ENCODE assay signal across 8 mouse cellular contexts in the genomic region with DNA sequence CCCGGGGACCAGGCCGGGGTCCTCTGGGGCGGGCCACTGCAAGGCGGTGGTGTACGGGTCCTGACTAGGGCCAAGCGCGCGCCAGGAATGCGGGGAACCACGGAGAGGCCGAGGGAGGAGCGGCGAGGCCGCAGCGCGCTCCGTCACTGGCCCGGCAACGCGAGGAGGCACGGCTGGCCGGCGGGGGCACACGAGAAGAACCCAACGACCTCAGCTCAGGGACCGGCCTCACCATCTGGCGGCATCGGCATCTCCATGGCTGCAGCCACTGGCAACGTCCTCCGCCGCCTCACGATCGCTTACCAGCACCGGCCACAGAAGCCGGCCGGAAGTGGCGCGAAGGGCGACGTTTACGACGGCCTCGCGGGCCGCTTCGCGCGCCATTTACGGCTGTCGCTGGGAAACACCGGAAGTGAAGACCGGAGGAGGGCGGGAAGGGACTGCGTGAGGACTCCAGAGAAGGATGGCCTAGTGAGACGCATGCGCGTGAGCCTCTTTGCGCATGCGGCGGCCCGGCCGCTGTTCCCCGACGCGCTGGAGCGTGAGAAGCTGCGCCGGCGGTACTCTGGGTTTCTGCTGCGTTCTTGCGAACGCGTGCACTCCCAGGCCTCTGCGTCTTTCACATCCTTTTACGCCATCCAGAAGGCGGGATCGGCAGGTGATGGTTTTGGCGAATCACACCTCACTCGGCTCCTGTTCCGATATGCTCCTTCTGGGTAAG. TPM values are rescaled to one million over a fixed set of nuclear protein-coding genes. Genes with fewer than 3 reads are reported as not detected.
DNase-seq lines count a peak whose midpoint lies in the region; ATAC-seq and TF ChIP-seq lines count a peak whose summit lies in the region.

Gene Cherp (minus strand): TSS at position 401 of the 721 bp plus-strand sequence.

- H3K4me2 ChIP-seq in forebrain, embryonic 12.5 days: peak within 1 kb of the TSS; percentile 85
- peak within 1 kb of the TSS; percentile 96 for H3K4me2 ChIP-seq in heart, postnatal 0 days (ENCODE audit: low read depth, low read length)
- H3K4me2 ChIP-seq in liver, embryonic 16.5 days (ENCODE audit: low read depth, low read length): peak within 1 kb of the TSS; percentile 98
- peak within 1 kb of the TSS; percentile 100 for H3K4me2 ChIP-seq in neural tube, embryonic 13.5 days

- H3K9me3 ChIP-seq in E14TG2a.4 (ENCODE audit: low read length): no peaks in the 10 kb centered on the region
- no peaks in the 10 kb centered on the region for H3K9me3 ChIP-seq in forebrain, embryonic 12.5 days
- no peaks in the 10 kb centered on the region; the same call in 1 of the 2 replicates for H3K9me3 ChIP-seq in heart, postnatal 0 days (replicated peaks; ENCODE audit: control insufficient read depth, low read length)
- H3K9me3 ChIP-seq in liver, embryonic 16.5 days (replicated peaks; ENCODE audit: control insufficient read depth, low read length): no peaks in the 10 kb centered on the region
- no peaks in the 10 kb centered on the region for H3K9me3 ChIP-seq in neural tube, embryonic 13.5 days

- H3K4me3 ChIP-seq in E14TG2a.4 (replicated peaks; ENCODE audit: low read length): peak within 1 kb of the TSS; percentile 99
- peak within 1 kb of the TSS; percentile 94 for H3K4me3 ChIP-seq in forebrain, embryonic 12.5 days (replicated peaks)
- H3K4me3 ChIP-seq in heart, postnatal 0 days (ENCODE audit: low read depth, low read length): peak within 1 kb of the TSS; percentile 79
- peak within 1 kb of the TSS; percentile 96 for H3K4me3 ChIP-seq in liver, embryonic 16.5 days (ENCODE audit: low read depth, low read length)
- H3K4me3 ChIP-seq in neural tube, embryonic 13.5 days: peak within 1 kb of the TSS; percentile 91
- peak within 1 kb of the TSS; percentile 90 for H3K4me3 ChIP-seq in testis, adult 2 months (ENCODE audit: control insufficient read depth, low read depth, low read length)

- no peaks in the 10 kb centered on the region for H3K27me3 ChIP-seq in E14TG2a.4 (ENCODE audit: insufficient read depth, low read length)
- H3K27me3 ChIP-seq in forebrain, embryonic 12.5 days: no peaks in the 10 kb centered on the region
- H3K27me3 ChIP-seq in heart, postnatal 0 days (ENCODE audit: control insufficient read depth, insufficient read depth, low read length): no peaks in the 10 kb centered on the region
- no peaks in the 10 kb centered on the region for H3K27me3 ChIP-seq in liver, embryonic 16.5 days (ENCODE audit: control insufficient read depth, insufficient read depth, low read depth, low read length)
- no peaks in the 10 kb centered on the region for H3K27me3 ChIP-seq in neural tube, embryonic 13.5 days
- no peaks in the 10 kb centered on the region for H3K27me3 ChIP-seq in testis, adult 2 months (ENCODE audit: control insufficient read depth, insufficient read depth, low read length)

- TF ChIP-seq POLR2A in testis, adult 2 months (IDR thresholded peaks at IDR 0.05; ENCODE audit: control insufficient read depth, low read depth, low read length): peak; percentile 94

- no peak for TF ChIP-seq EP300 in heart, postnatal 0 days (IDR thresholded peaks at IDR 0.05; ENCODE audit: low read depth)

- peak within 1 kb of the TSS; percentile 85 for H3K9ac ChIP-seq in forebrain, embryonic 12.5 days
- peak within 1 kb of the TSS; percentile 61 for H3K9ac ChIP-seq in heart, postnatal 0 days (replicated peaks; ENCODE audit: low read depth, low read length)
- peak within 1 kb of the TSS; percentile 89 for H3K9ac ChIP-seq in liver, embryonic 16.5 days (ENCODE audit: low read depth, low read length)
- H3K9ac ChIP-seq in neural tube, embryonic 13.5 days: peak within 1 kb of the TSS; percentile 92

- no peak for TF ChIP-seq CTCF in E14TG2a.4 (conservative IDR thresholded peaks at IDR 0.05; ENCODE audit: low read length)
- TF ChIP-seq CTCF in heart, postnatal 0 days (IDR thresholded peaks at IDR 0.05; ENCODE audit: low read depth): no peak
- TF ChIP-seq CTCF in testis, adult 2 months (IDR thresholded peaks at IDR 0.05; ENCODE audit: control insufficient read depth, insufficient read depth, insufficient replicate concordance, low read depth, low read length): no peak

- H3K4me1 ChIP-seq in E14TG2a.4 (replicated peaks; ENCODE audit: low read depth, low read length): peaks cover 58% of the 10 kb centered on the region
- H3K4me1 ChIP-seq in forebrain, embryonic 12.5 days: peaks cover 21% of the 10 kb centered on the region
- H3K4me1 ChIP-seq in heart, postnatal 0 days (ENCODE audit: control insufficient read depth, insufficient read depth): peaks cover 16% of the 10 kb centered on the region
- H3K4me1 ChIP-seq in liver, embryonic 16.5 days (ENCODE audit: control insufficient read depth, low read depth, low read length): peaks cover 26% of the 10 kb centered on the region
- H3K4me1 ChIP-seq in neural tube, embryonic 13.5 days (replicated peaks): peaks cover 30% of the 10 kb centered on the region
- peaks cover 5% of the 10 kb centered on the region for H3K4me1 ChIP-seq in testis, adult 2 months (ENCODE audit: control insufficient read depth, insufficient read depth, low read length)

- ATAC-seq in forebrain, embryonic 12.5 days (ENCODE audit: low FRiP score): peak; percentile 97
- peak; percentile 97 for ATAC-seq in heart, postnatal 0 days (ENCODE audit: insufficient read depth, low read depth)
- peak; percentile 96 for ATAC-seq in liver, embryonic 16.5 days (ENCODE audit: low read depth)
- ATAC-seq in neural tube, embryonic 13.5 days (ENCODE audit: low read depth): peak; percentile 98

- DNase-seq in c-Kit-positive CD71-positive TER-119-positive erythroid progenitor cells, embryonic 14.5 days (ENCODE audit: low spot score): peak; percentile 97
- DNase-seq in heart, postnatal 0 days (ENCODE audit: low spot score): peak; percentile 99
- peak; percentile 95 to 98 for DNase-seq in kidney, postnatal 4 days

- H3K36me3 ChIP-seq in E14TG2a.4 (ENCODE audit: insufficient read depth, low read length): peaks cover 62% of the 10 kb centered on the region
- peaks cover 32% of the 10 kb centered on the region for H3K36me3 ChIP-seq in forebrain, embryonic 12.5 days (replicated peaks)
- peaks cover 32% of the 10 kb centered on the region for H3K36me3 ChIP-seq in heart, postnatal 0 days (replicated peaks; ENCODE audit: control insufficient read depth, insufficient read depth, low read length)
- peaks cover 20% of the 10 kb centered on the region for H3K36me3 ChIP-seq in liver, embryonic 16.5 days (ENCODE audit: control insufficient read depth, insufficient read depth)
- peaks cover 32% of the 10 kb centered on the region for H3K36me3 ChIP-seq in neural tube, embryonic 13.5 days
- H3K36me3 ChIP-seq in testis, adult 2 months (ENCODE audit: control insufficient read depth, insufficient read depth, low read length): peaks cover 2% of the 10 kb centered on the region; the same call in 1 of the 2 replicates

- peak within 1 kb of the TSS; percentile 89 for H3K27ac ChIP-seq in forebrain, embryonic 12.5 days
- H3K27ac ChIP-seq in heart, postnatal 0 days (ENCODE audit: low read depth): peak within 1 kb of the TSS; percentile 82
- peak within 1 kb of the TSS; percentile 88 for H3K27ac ChIP-seq in liver, embryonic 16.5 days (ENCODE audit: low read length)
- H3K27ac ChIP-seq in neural tube, embryonic 13.5 days (replicated peaks): peak within 1 kb of the TSS; percentile 91
- H3K27ac ChIP-seq in testis, adult 2 months (ENCODE audit: control insufficient read depth, insufficient read depth, low read depth, low read length): peak within 1 kb of the TSS; percentile 85

- WGBS in forebrain, embryonic 12.5 days: under 1% methylated on average over 80 of the region's 80 CpGs
- under 1% methylated on average over 78 of the region's 80 CpGs for WGBS in heart, postnatal 0 days
- WGBS in liver, embryonic 16.5 days (ENCODE audit: insufficient replicate concordance): under 1% methylated on average over 80 of the region's 80 CpGs
- WGBS in neural tube, embryonic 13.5 days: under 1% methylated on average over 80 of the region's 80 CpGs

RNA-seq across cellular contexts. Expression of gene Cherp, which starts in this region (rescaled TPM):
- 77.3 and 84.0 TPM in 2 replicates for polyA plus RNA-seq in forebrain, embryonic 12.5 days (2016; fragmentation: Nextera tagmentation; extraction: Ambion mirVana)
- total RNA-seq in heart, postnatal 0 days (2014; rRNA removed; ENCODE audit: low replicate concordance): 17.0 and 26.4 TPM in 2 replicates
- polyA plus RNA-seq in heart, postnatal 0 days (2015; fragmentation: Nextera tagmentation; extraction: Ambion mirVana): 15.8 and 16.0 TPM in 2 replicates
- 16.2 and 23.1 TPM in 2 replicates for polyA plus RNA-seq in liver, embryonic 16.5 days (2015; fragmentation: Nextera tagmentation; extraction: Ambion mirVana)
- 53.6 and 58.2 TPM in 2 replicates for polyA plus RNA-seq in neural tube, embryonic 13.5 days (2015; fragmentation: Nextera tagmentation; extraction: Ambion mirVana)
- polyA plus RNA-seq in testis, adult 2 months (2012; rRNA removed): 54.1 and 57.7 TPM in 2 replicates

Comparison
In these comparisons a context has a peak if more than half of its experiments do, and no peak if none do; other contexts are left out.
1. Peak in every context shown above with its lines: DNase-seq, ATAC-seq, H3K4me3 ChIP-seq and H3K27ac ChIP-seq.